Mouse (Mus musculus) thymus, adult 2 months (tissue): Measurements from ENCODE around the gene Akap11. TPM values are rescaled to one million over a fixed set of nuclear protein-coding genes. Genes with fewer than 3 reads are reported as not detected.

Source experiments
- DNase-seq: peaks from one replicate; pipeline ENCODE4 v3.0.0; 2021
- H3K27ac ChIP-seq: fragments of 200-500 bp; 2 replicates; pipeline ENCODE4 v1.5.1; 2012; ENCODE audit warnings: low read length, control low read depth; ENCODE audit not compliant: control insufficient read depth, insufficient read depth
- H3K27me3 ChIP-seq: fragments of 200-500 bp; 2 replicates; pipeline ENCODE4 v1.6.1; 2012; ENCODE audit warnings: mild to moderate bottlenecking, low read length, moderate library complexity, mixed read lengths; ENCODE audit not compliant: control insufficient read depth, insufficient read depth
- H3K36me3 ChIP-seq: fragments of 200-500 bp; 2 replicates; pipeline ENCODE4 v1.6.1; 2012; ENCODE audit warnings: mild to moderate bottlenecking, low read length, moderate library complexity; ENCODE audit not compliant: control insufficient read depth, insufficient read depth
- H3K4me1 ChIP-seq: fragments of 200-500 bp; replicated peaks from 2 replicates; pipeline ENCODE4 v1.6.1; 2012; ENCODE audit warnings: low read length; ENCODE audit not compliant: control insufficient read depth, insufficient read depth
- H3K4me3 ChIP-seq: fragments of 200-500 bp; 2 replicates; pipeline ENCODE4 v1.5.1; 2012; ENCODE audit warnings: mild to moderate bottlenecking, low read length, control low read depth, moderate library complexity; ENCODE audit not compliant: control insufficient read depth, insufficient read depth
- CTCF ChIP-seq: fragments of 200-500 bp; IDR thresholded peaks from 2 replicates; pipeline ENCODE4 v1.5.1; 2012; ENCODE audit warnings: mild to moderate bottlenecking, control low read depth, low read length, moderate library complexity, borderline replicate concordance; ENCODE audit not compliant: control insufficient read depth, poor library complexity, insufficient read depth; ENCODE audit errors: extremely low read depth
- POLR2A ChIP-seq: fragments of 200-500 bp; IDR thresholded peaks from 2 replicates; pipeline ENCODE4 v1.6.1; 2012; ENCODE audit warnings: mild to moderate bottlenecking, low read length, control low read depth, moderate library complexity; ENCODE audit not compliant: control insufficient read depth, poor library complexity, insufficient read depth; ENCODE audit errors: extremely low read depth
- WGBS: fragments of 180-500 bp; shearing (Covaris S2); methylation state at CpG from one replicate; pipeline ENCODE4 v1.1.7; 2018; 5-methylcytosine and 5-hydroxymethylcytosine counted together
- polyA plus RNA-seq: library from polyadenylated mRNA; depleted of rRNA; stranded (reverse); fragments of >200 nt; gene quantifications from 2 replicates; pipeline ENCODE4 v1.2.3, GENCODE M21; 2012

The Akap11 gene
- polyA plus RNA-seq, 1 experiment: 8.2 TPM

DNA sequence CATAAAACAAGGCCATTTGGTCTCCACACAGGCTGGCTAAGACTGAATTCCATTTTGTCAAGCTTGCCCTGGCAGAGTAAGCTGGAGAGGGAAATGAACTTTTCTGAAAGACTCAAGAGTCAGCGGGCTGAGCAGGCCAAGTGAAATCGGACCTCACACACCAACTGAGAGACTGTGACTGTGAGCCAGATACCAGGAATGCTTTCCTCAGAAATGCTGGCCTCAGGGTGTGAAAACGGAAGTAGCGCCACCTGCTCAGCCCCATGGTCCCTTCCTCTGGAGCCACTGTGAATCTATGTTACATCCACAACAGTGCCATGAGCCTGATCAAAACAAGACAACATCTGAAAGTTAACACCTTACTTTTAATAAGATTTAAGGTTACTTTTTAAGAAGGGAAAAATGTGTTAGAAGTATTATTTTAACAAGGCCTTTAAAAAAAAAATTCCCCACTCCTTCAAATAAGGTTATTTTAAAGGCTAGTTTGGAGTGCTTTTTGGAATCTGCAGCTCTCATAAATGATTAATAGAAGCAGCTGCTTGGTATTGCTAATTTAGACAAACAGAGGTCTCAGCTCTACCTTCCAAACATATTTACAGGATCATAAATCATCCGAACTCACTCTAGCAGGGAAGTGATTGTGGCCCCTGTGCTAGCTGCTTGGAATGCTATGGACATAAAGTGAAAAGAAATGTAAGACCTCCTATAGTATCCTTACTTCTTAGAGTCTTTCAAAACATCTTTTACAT lies 2.1 kb upstream of the Akap11 start:
- Histone ChIP-seq H3K27ac (no peak overlapping the region), H3K4me1 (peaks cover 4% of the 10 kb centered on the region), H3K36me3 (no peaks in the 10 kb centered on the region), H3K27me3 (no peaks in the 10 kb centered on the region), H3K4me3 (no peak overlapping the region)
- TF ChIP-seq POLR2A (no peak), CTCF (no peak)
- no peak for DNase-seq
- WGBS: 92% methylated on average over 5 of the region's 5 CpGs

DNA sequence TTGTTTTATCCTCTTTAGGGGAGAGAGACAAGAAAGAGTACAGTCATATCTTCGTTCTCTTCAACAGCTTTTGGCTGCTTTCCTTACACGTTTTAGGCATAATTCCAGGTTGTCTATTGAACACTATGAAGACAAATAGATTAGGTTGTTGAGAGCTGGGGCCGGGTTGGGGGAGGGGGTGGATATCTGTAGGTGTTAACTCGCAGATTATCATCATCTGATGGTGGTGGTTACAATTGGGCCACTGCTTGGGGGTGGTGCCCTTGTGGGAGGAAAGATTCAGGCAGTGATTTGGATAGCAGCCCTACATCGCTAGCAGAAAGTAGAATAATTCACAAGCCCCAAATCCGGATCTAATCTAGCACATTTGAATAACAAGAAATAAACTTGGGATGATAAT lies 943 bp upstream of the Akap11 start:
- H3K27ac ChIP-seq: no peak overlapping the region; the same call in 1 of the 2 replicates
- 89% methylated on average over 6 of the region's 6 CpGs for WGBS
- H3K4me1 ChIP-seq: peaks cover 4% of the 10 kb centered on the region
- no peak overlapping the region for H3K4me3 ChIP-seq
- TF ChIP-seq POLR2A (no peak), CTCF (no peak)
- DNase-seq: no peak
- no peaks in the 10 kb centered on the region for H3K36me3 ChIP-seq
- H3K27me3 ChIP-seq: no peaks in the 10 kb centered on the region

DNA sequence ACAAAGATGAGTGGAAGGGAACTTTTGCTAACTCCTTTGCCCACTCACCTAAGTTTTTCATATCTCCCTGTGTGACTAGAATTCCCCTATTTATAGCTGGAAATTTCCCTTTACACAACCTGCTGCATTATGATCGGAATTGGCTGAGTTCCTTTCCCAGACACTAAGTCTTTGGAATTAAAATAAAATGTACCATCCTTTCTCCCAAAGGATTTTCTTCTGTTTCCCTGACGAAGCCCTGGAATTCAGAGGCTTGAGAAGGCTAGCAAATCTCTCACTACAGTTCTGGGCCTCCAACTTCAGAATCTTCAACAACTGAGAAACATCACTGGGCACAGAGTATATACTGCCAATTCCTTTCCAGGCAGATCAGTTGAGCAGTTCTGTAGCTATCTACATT lies 1.2 kb downstream of the Akap11 start:
- Histone ChIP-seq H3K4me3 (no peak overlapping the region), H3K27ac (no peak overlapping the region), H3K4me1 (peaks cover 4% of the 10 kb centered on the region), H3K27me3 (no peaks in the 10 kb centered on the region), H3K36me3 (no peaks in the 10 kb centered on the region)
- TF ChIP-seq CTCF (no peak), POLR2A (no peak)
- 90% methylated on average over 2 of the region's 2 CpGs for WGBS
- DNase-seq: no peak

DNA sequence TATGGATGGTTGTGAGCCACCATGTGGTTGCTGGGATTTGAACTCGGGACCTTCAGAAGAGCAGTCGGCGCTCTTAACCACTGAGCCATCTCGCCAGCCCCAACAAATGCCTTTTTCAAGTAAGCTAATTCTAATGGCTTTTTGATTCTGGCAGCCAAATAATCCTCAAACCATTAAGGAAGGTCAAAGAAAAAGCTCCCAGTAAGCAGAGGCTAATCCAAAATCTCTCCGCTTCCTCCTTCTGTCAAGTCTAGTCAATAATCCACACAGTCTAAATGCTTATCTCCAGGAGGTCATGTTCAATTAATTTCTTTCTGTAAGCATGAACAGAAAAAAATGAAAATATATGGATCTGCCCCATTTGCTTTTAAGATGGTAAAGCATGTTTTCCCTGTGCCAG lies 2.0 kb downstream of the Akap11 start:
- Histone ChIP-seq H3K27ac (no peak overlapping the region), H3K36me3 (no peaks in the 10 kb centered on the region), H3K4me1 (peaks cover 4% of the 10 kb centered on the region), H3K27me3 (no peaks in the 10 kb centered on the region), H3K4me3 (no peak overlapping the region)
- no peak for DNase-seq
- 98% methylated on average over 5 of the region's 5 CpGs for WGBS
- TF ChIP-seq CTCF: no peak
- TF ChIP-seq POLR2A: no peak

DNA sequence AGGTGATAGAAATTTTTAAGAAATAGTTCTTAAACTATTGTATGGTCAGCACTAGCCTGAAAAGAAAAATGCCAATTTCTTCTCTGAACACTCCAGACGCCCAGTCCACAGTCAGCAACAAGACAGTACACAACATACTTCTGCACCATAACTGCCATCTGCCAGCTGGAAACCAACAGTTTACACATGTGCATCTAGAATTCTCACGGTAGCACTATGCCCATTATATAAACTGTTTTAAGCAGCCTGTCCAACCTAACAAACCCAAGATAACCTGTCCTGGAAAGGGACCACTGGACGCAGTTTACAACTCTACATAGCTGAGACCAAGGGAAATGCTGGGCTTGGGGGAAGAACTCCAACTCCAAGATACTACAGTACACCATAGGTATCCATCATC lies 2.9 kb downstream of the Akap11 start:
- TF ChIP-seq POLR2A (no peak), CTCF (no peak)
- Histone ChIP-seq H3K27me3 (no peaks in the 10 kb centered on the region), H3K4me3 (no peak overlapping the region), H3K4me1 (peaks cover 4% of the 10 kb centered on the region), H3K36me3 (no peaks in the 10 kb centered on the region), H3K27ac (no peak overlapping the region)
- DNase-seq: no peak
- 95% methylated on average over 3 of the region's 3 CpGs for WGBS

DNA sequence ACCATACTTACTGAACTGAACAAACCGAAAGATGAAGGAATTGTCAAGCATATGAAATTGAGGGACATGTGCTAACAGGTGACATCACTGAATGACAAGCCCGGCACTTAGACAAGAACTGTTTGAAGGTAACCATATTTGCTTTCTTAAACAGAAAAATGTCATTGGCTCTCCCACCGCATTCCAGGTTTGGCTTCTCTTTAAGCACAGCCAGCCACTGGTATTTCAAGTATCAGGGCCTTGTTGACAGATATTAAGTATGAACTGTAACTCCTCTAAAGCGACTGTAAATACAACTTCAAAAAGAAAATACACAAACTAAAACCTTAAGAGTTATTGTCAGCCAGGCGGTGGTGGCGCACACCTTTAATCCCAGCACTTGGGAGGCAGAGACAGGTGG lies 4.3 kb downstream of the Akap11 start:
- no peak overlapping the region for H3K27ac ChIP-seq
- DNase-seq: no peak
- H3K4me1 ChIP-seq: peaks cover 4% of the 10 kb centered on the region
- no peak for TF ChIP-seq POLR2A
- no peak for TF ChIP-seq CTCF
- 96% methylated on average over 6 of the region's 6 CpGs for WGBS
- H3K36me3 ChIP-seq: no peaks in the 10 kb centered on the region
- H3K4me3 ChIP-seq: no peak overlapping the region
- H3K27me3 ChIP-seq: no peaks in the 10 kb centered on the region
